Mouse (Mus musculus): ENCODE measurements around the gene Maco1. TPM values are rescaled to one million over a fixed set of nuclear protein-coding genes. Genes with fewer than 3 reads are reported as not detected.
A peak's percentile ranks its signal among the peaks of the same experiment; 100 is the strongest.
"Not testable (repeated sequence)": the region's sequence is repeated elsewhere in the genome, so short reads cannot be mapped to it uniquely, and the experiment has no call there.

Maco1 gene
- polyA plus RNA-seq, 2 experiments from 2014 or later = 3.0 to 5.0 TPM

- no peak for ATAC-seq
These were observed 48.4 kb downstream of the Maco1 start for GRCm38 (mm10) chr4:134804765-134805164.

- ATAC-seq = no peak
These were observed 50.4 kb downstream of the Maco1 start for GRCm38 (mm10) chr4:134802765-134803164.

- no peak for ATAC-seq
These were observed 51.0 kb downstream of the Maco1 start for GRCm38 (mm10) chr4:134802155-134802554.

- ATAC-seq = no peak
These were observed 52.5 kb downstream of the Maco1 start for GRCm38 (mm10) chr4:134800693-134801092.

GRCm38 (mm10) chr4:134800098-134800497 lies 53.0 kb downstream of the Maco1 start:
- ATAC-seq = no peak

GRCm38 (mm10) chr4:134799272-134799671 lies 53.9 kb downstream of the Maco1 start:
- no peak for ATAC-seq

- ATAC-seq = no peak
These were observed 54.3 kb downstream of the Maco1 start for GRCm38 (mm10) chr4:134798861-134799260.

GRCm38 (mm10) chr4:134797621-134798020 lies 55.5 kb downstream of the Maco1 start:
- ATAC-seq = no peak

- peak; percentile 85 for ATAC-seq
These were observed 56.4 kb downstream of the Maco1 start for GRCm38 (mm10) chr4:134796581-134797361.

GRCm38 (mm10) chr4:134795819-134796485 lies 57.2 kb downstream of the Maco1 start:
- ATAC-seq = no peak

- ATAC-seq = not testable (repeated sequence)
These were observed 58.2 kb downstream of the Maco1 start for GRCm38 (mm10) chr4:134794959-134795358.

GRCm38 (mm10) chr4:134793213-134793956 lies 59.8 kb downstream of the Maco1 start:
- ATAC-seq = no peak

- no peak for ATAC-seq
These were observed 61.4 kb downstream of the Maco1 start for GRCm38 (mm10) chr4:134791731-134792130.

GRCm38 (mm10) chr4:134786946-134787345 lies 66.2 kb downstream of the Maco1 start:
- ATAC-seq = peak; percentile 98

GRCm38 (mm10) chr4:134784701-134785100 lies 68.4 kb downstream of the Maco1 start:
- no peak for ATAC-seq

GRCm38 (mm10) chr4:134779136-134779934 lies 73.8 kb downstream of the Maco1 start:
- ATAC-seq = no peak

- no peak for ATAC-seq
These were observed 76.9 kb downstream of the Maco1 start for GRCm38 (mm10) chr4:134776246-134776645.

GRCm38 (mm10) chr4:134775234-134775944 lies 77.8 kb downstream of the Maco1 start:
- ATAC-seq = no peak

GRCm38 (mm10) chr4:134774126-134774525 lies 79.0 kb downstream of the Maco1 start:
- no peak for ATAC-seq

- peak; percentile 57 for ATAC-seq
These were observed 80.1 kb downstream of the Maco1 start for GRCm38 (mm10) chr4:134772805-134773674.

- no peak for ATAC-seq
These were observed 83.3 kb downstream of the Maco1 start for GRCm38 (mm10) chr4:134769891-134770290.
